Mouse (Mus musculus) gastrocnemius, postnatal 25 days (tissue): ENCODE results near the gene Defb19. TPM values are rescaled to one million over a fixed set of nuclear protein-coding genes. Genes with fewer than 3 reads are reported as not detected.

Source experiments
- DNase-seq: peaks from one replicate; pipeline ENCODE4 v3.0.0; 2022
- total RNA-seq, 2 experiments: library from RNA; stranded (reverse); gene quantifications; 1 replicate in 1 of 2; 2 replicates in 1 of 2; pipeline ENCODE4 v1.2.3; 2021

Defb19 gene
- total RNA-seq, 2 experiments from 2014 or later = not detected

DNA sequence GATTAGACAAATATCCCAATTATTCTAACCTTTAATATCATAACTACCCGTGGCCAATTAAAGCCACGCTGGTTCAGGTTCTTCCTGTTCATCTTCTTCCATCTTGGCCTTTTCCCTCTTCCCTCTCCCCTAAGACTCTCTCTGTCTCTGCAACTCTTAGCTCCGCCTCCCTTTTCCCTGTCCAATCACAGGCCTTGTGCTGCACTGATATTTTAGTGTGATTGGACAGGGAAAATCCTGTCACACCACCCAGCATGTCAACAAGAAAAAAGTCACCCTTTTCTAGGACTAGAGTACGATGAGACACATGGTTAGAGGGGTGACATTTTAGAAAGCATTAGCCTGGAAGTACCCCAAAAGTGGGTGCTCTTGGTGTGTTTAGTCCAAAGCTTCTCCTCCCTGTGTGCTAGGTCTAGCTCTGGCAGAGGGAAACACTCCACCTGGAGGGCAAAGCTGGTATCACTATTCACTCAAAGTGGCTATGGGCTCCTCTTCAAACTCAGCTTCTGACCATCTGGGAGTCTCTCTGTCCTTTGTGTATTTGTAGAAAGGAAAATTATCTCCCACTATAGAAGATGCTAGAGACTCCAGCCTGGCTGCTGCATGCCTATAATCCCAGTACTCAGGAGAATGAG is 6.9 kb upstream of the Defb19 start:
- no peak for DNase-seq

DNA sequence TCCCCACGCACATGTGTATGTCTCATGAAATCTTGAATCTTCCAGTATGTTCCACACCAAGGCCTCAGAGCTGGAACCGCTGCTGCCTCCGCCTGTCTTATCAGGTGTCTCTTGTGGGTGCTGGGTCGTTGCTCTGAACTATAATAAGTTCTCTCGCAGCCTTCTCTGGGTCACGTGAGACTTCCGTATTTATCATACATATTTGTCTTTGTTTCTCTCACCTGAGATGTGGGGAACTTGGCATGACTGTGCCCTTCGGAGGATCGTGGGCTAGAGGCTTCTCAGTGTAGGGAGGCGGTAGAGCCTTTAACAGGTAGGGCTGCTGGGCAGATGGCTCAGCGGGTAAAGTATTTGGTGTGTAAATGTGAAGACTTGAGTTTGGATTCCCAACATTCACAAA is 500 bp upstream of the Defb19 start:
- no peak for DNase-seq

DNA sequence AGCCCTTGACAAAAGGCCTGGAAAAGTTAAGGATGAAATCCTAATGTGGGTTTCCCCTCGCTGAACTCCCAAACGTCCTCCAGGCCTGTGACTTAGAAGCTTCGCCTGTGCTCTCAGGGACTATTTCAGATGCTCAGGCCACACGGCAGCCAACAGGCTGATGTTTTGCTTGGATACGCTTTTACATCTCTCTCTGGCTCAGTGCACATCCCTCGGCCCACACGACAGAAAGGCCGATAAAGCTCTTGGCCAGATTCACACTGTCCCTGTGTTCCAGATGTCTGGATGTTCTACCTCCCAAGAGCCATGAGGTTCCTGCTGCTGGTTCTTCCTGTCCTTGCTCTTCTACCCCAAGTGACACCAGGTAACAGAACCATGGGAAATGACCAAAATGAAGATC is 6.6 kb downstream of the Defb19 start:
- no peak for DNase-seq

DNA sequence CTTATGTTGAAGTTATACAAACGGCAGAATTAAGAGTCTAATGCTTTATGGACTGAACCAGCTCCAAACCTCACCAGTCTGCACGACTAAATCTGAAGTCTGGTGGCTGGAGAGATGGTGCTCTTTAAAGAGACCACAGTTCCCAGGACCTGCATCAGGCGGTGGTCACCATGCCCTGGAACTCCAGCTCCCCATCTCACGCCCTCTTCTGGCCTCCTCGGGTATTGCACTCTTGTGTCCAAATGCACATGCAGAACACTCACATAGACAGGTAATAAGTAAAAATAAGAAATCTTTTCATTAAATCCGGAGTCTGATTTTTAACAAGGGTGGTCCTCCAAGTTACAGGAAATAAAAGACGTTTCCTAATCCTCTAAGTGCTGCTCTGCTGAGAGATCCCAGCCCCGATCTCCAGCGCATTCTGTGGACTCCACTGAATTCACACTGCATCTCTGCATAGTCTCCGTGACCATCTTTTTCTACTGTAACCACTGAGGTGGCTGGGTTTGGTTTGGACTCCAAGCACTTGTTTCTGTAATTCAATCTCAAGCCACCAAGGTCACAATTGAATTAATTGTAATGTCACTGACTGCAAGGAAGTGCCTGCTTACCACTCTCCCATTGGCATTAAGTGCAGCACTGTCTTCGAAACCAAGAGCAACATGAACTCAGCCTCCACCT is 7.9 kb downstream of the Defb19 start, which contains the start of gene Defb21:
Gene Defb21 (plus strand): TSS at position 631 of the 681 bp plus-strand sequence.
- DNase-seq = no peak

DNA sequence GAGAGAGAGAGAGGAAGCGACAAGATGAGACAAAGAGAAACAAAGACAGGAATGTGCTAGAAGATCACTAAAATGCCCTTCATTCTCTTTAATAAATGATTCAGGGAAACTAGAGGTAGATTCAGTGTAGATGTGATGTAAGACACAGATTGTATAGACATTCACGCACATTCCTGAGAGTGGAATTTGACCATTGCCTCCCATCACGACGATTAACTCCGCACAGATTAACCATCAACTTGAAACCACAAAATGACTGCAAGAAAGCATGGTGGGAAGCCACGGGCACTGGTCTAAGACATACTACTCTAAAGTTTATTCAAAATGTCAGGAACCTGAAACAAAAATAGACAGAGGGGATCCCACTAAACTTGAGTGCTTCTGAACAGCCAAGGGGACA is 9.8 kb downstream of the Defb19 start:
- DNase-seq = no peak

DNA sequence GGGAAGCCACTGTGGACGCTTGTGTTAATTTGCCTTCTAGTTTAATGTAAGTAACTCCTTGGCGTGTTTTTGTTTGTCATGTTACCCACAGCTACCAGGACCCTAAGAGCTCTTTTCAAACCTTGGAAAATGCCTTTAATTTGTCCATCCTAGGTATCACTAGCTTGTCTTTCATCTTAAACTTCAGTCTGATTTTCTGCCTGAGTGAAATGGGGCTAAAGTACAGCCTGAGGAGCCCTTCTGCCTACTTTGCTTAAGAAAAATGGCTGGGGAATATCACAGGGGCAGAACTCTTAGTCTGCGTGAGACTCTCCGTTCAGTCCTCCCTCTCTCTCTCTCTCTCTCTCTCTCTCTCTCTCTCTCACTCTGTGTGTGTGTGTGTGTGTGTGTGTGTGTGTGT is 10.2 kb downstream of the Defb19 start:
- no peak for DNase-seq

DNA sequence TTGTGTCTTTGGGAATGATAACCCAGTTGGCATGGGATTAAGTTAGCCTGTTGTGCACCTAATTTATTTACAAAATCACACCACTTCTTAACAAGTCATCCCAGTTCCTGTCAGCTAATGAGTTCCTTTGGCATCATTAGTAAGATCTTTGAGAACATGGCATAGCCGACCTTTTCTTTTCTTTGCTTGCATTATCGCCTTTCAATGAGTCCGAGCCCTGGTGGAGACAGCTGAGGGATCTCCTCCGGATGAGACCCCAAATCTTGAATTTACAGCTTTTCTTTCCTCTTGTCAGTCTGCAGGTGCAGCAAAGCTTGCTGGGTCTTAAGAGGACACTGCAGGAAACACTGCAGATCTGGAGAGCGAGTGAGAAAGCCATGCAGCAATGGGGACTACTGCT is 11.1 kb downstream of the Defb19 start, which contains the start of gene Gm17416:
Gene Gm17416 (plus strand): TSS at position 301 of the 400 bp plus-strand sequence.
- DNase-seq = no peak

DNA sequence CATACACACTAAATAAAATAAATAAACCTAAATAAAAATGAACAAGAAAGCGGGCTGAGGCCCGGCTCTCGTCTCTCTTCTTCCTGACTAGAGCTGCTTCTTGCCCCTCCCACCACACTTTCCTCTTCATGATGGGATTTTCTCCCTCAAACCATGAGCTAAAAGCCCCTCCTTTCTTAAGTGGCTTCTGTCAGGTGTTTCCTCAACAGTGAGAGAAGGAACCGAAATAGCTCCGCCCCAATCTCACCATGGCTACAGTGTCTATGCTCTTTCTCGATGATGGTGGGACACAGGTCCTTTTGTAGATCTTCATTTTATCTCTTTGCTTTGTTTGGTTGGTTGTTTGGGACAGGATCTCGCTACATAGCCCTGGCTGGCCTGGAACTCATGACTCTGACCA is 23.5 kb downstream of the Defb19 start:
- DNase-seq = no peak

DNA sequence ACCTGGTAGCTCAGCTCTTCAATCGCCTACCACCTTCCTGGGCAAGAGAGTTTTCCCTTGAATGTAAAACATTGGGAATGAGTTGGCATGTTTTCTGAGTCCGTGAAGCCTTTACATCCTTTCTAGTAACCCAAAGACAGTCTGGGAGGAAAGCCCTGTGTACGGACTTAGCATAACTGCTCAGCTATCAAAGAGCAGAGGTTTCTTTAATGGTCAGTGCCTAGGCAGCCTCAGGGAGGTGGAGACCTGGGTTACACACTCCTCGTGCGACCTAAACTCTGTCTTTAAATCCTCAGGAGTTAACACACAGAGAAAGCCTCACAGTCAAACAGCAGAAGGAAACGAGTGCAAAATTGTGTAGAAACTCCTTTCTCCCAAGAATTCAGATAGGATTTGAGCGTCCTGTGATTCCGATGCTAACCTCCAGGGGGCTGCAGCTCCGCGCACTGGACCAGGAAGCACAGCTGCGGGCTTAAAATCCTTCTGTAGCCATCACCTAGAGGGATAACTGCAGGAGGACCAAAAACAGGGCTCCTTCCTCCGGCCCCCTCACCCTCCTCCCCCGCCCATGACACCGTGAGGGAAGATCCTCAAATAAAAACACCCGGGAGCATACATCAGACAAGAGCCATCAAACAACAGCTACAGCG is 26.2 kb downstream of the Defb19 start:
- DNase-seq = no peak

DNA sequence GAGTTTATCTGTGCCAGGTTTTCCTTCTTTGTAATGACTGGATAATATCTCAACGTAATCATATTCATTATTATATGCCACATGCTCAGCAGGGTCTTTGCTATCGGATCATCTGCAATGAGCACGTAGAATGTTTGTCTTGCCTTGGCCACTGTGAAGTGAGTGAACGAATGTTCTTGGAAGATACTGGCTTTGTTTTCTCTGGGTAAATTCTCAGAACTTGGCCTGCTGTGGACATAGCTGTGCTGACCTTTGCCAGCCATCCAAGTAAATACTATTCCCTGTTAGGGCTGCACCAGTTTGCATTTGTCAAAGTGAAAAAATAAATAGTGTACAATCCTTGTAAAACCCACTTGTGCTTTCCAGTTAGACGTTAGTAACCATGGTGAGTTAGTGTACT is 32.0 kb downstream of the Defb19 start:
- no peak for DNase-seq

DNA sequence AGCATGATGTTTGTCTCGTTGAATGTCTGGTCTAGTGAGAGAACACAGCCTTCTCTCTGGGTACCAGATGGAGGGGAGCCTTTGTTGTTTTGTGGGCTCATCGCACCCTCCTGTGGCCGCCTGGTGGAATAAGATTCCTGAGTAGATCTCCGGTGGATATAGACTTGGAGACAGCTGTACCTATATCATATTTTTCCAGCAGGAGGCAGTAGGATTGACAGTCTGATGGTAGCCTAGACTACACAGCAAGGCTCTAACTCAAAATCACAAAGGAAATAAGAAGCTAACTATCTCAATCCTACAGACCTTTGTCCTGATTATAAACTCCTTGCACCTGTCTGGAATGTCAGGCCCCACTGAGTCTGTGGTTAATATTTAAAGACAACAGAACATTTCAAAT is 35.4 kb downstream of the Defb19 start:
- no peak for DNase-seq

DNA sequence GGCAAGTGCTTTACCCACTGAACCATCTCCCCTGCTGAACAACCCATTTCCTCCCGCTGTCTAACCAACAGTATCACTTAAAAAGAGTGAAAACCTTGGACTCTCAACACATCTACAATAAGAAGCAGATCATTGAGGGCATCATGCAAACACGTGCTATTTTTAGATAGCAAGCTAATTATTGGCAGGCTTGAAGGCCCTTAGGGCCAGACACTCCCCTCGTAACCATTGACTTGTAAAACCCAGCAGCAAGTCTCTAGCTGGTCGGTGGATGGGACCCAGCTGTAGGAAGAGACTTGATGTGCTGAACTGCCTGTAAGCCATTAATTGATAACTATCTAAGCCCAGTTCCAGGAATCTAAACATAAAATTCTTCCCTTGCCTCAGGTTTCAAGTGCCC is 36.6 kb downstream of the Defb19 start:
- DNase-seq = no peak

DNA sequence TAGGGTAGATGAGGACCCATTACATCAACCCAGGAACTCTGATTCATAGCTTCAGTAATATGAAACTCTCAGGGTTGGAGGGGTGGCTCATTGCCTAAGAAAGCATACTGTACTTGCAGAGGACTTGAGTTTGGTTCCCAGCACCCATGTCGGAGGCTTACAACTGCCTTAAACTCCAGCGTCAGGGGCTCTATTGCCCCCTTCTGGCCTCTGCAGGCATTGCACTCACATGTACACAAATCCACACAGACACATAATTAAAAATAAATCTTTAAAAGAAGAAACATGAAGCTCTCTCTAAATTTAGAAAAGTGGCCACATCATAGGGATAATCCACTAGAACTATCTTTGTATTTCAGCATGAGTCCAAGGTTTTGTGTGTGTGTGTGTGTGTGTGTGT is 37.2 kb downstream of the Defb19 start:
- no peak for DNase-seq

DNA sequence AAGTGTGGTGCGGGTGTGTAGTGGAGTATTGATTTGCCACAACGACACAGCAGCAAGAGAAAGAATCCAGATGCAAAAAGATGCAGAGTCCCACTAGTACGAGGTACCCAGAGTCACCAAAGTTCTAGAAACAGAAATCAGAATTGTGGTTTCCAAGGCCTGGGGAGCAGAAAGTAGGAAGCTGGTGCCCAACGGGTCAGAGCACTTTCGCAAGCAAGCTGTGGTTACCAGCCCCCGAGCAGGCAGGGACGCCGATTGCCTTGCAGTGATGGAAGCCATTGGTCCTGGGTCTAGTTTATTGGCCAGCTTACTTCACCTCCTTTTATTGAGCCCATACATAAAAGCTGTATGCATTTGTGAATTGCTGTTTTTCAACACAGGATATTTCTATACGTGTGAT is 38.1 kb downstream of the Defb19 start:
- DNase-seq = no peak

DNA sequence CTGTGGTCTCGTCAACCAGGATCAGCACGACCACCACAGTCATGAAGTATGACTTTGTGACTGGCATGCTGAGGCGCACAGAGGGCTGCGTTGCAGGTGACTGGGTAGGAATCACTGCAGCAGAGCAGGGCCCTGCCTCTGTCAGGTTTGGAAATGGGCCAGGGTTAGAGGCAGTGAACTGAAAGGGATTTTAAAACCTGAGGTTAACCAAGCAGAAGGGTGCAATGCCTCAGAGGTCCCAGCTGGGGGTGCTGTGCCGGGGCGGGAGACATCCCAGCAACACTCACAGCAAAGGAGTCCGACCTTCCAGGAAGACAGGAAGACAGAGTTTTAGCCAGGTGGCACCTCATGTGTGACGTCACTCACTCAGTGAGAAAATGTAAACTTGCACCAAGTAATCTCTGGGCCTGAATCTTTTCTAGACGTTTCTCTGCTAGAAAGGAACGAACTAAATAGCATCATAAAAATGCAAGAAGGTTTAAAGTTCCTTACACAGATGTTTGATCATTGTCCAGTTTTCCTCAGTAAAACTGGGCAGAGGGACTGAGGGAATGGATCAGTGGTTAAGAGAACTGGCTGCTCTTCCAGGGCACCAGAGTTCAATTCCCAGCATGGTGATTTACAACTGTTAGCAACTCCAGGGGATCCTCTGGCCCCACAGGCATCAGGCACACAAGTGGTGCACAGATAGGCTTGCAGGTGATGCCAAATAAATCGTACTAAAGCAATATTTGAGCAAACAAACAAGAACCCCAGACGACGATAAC is 40.0 kb downstream of the Defb19 start, which contains the start of gene Defb29:
Gene Defb29 (minus strand): TSS at position 155 of the 767 bp plus-strand sequence.
- DNase-seq = no peak

Other genes with a start within 250 kb of the Defb19 start
- 10 to 100 TPM; 26.6 to 32.2 TPM for gene Rbck1, start 247.7 kb downstream of the Defb19 start, total RNA-seq
- 1 to 10 TPM in 1 of 2 experiments, under 1 TPM in 1; 0.74 to 1.8 TPM for gene Trib3, start 236.3 kb downstream of the Defb19 start, total RNA-seq
- not detected for gene Nrsn2, start 203.7 kb downstream of the Defb19 start, total RNA-seq
- gene Sox12, start 182.2 kb downstream of the Defb19 start, total RNA-seq = 1 to 10 TPM; 1.1 to 1.7 TPM
- gene Zcchc3, start 165.3 kb downstream of the Defb19 start, total RNA-seq = 1 to 10 TPM; 1.6 TPM
- gene 6820408C15Rik, start 164.7 kb downstream of the Defb19 start, total RNA-seq = not detected
- gene Defb23, start 115.7 kb downstream of the Defb19 start, total RNA-seq = not detected
- gene Defb20, start 103.2 kb downstream of the Defb19 start, total RNA-seq = not detected
- not detected for gene Defb22, start 90.2 kb downstream of the Defb19 start, total RNA-seq
- gene Defb26, start 68.6 kb downstream of the Defb19 start, total RNA-seq = not detected
- not detected for gene Defb28, start 62.1 kb downstream of the Defb19 start, total RNA-seq
- not detected for gene Defb29, start 40.2 kb downstream of the Defb19 start, total RNA-seq
- not detected for gene Gm17416, start 11.0 kb downstream of the Defb19 start, total RNA-seq
- gene Defb21, start 7.6 kb downstream of the Defb19 start, total RNA-seq = not detected
- gene Defb45, start 19.1 kb upstream of the Defb19 start, total RNA-seq = not detected
- not detected for gene Defb36, start 24.0 kb upstream of the Defb19 start, total RNA-seq
- not detected for gene Defb25, start 42.7 kb upstream of the Defb19 start, total RNA-seq
- gene Rem1, start 46.6 kb upstream of the Defb19 start, total RNA-seq = 1 to 10 TPM; 2.9 to 3.8 TPM
- gene H13, start 89.1 kb upstream of the Defb19 start, total RNA-seq = 10 to 100 TPM; 29.5 to 38.6 TPM
- gene Mcts2, start 106.7 kb upstream of the Defb19 start, total RNA-seq = 10 to 100 TPM; 11.3 to 11.5 TPM
- 10 to 100 TPM in 1 of 2 experiments, 1 to 10 TPM in 1; 9.7 to 14.0 TPM for gene Id1, start 155.9 kb upstream of the Defb19 start, total RNA-seq
- gene Cox4i2, start 173.9 kb upstream of the Defb19 start, total RNA-seq = 1 to 10 TPM; 2.2 to 2.7 TPM